Mouse (Mus musculus) lung, embryonic 15.5 days (tissue): ENCODE measurements at regions not wholly inside any gene's neighbourhood (a gene's known extent, or its start where the extent isn't known, plus 50 kb on each side); places are given as distances from the start of the nearest gene placed in this dataset.

Experiments
- ATAC-seq: fragments of 200-750 bp; cut with Nextera tagmentation; 2 replicates; pipeline ENCODE4 v1.8.0; 2017; ENCODE audit warnings: moderate number of reproducible peaks, borderline replicate concordance; ENCODE audit not compliant: low FRiP score, low TSS enrichment; ENCODE audit errors: extremely low read depth
- H3K27ac ChIP-seq: fragments of 300-500 bp; sonication (generic); 2 replicates; pipeline ENCODE4 v1.5.1; 2015; ENCODE audit warnings: moderate library complexity, mild to moderate bottlenecking, inconsistent platforms
- H3K27me3 ChIP-seq: fragments of 300-500 bp; sonication (generic); 2 replicates; pipeline ENCODE4 v1.6.1; 2015; ENCODE audit warnings: inconsistent platforms
- H3K36me3 ChIP-seq: fragments of 300-500 bp; sonication (generic); 2 replicates; pipeline ENCODE4 v1.6.1; 2015; ENCODE audit warnings: inconsistent platforms
- H3K4me1 ChIP-seq: fragments of 300-500 bp; sonication (generic); 2 replicates; pipeline ENCODE4 v1.6.1; 2015; ENCODE audit warnings: inconsistent platforms
- H3K4me2 ChIP-seq: fragments of 300-500 bp; sonication (generic); 2 replicates; pipeline ENCODE4 v1.6.1; 2015; ENCODE audit warnings: inconsistent platforms, mild to moderate bottlenecking, moderate library complexity
- H3K4me3 ChIP-seq: fragments of 300-500 bp; sonication (generic); 2 replicates; pipeline ENCODE4 v1.5.1; 2015; ENCODE audit warnings: mild to moderate bottlenecking, inconsistent platforms
- H3K9ac ChIP-seq: fragments of 300-500 bp; sonication (generic); 2 replicates; pipeline ENCODE4 v1.6.1; 2015; ENCODE audit warnings: inconsistent platforms
- H3K9me3 ChIP-seq: fragments of 300-500 bp; sonication (generic); 2 replicates; pipeline ENCODE4 v1.6.1; 2016; ENCODE audit warnings: inconsistent platforms
- WGBS: fragments of 180-500 bp; shearing (Covaris S2); methylation state at CpG from one replicate; pipeline ENCODE4 v1.1.7; 2015; 5-methylcytosine and 5-hydroxymethylcytosine counted together

- Histone ChIP-seq H3K27me3 (no peaks in the 10 kb centered on the region), H3K4me1 (no peaks in the 10 kb centered on the region), H3K4me2 (no peak overlapping the region), H3K9ac (no peak overlapping the region), H3K27ac (no peak overlapping the region), H3K4me3 (no peak overlapping the region), H3K36me3 (no peaks in the 10 kb centered on the region), H3K9me3 (no peaks in the 10 kb centered on the region)
- 67% methylated on average over 1 of the region's 1 CpGs for WGBS
- ATAC-seq: no peak
These were observed 402.0 kb upstream of the Marcks start for GRCm38 (mm10) chr10:37540703-37541102.

GRCm38 (mm10) chr10:37505966-37506615 is 367.4 kb upstream of the Marcks start:
- Histone ChIP-seq H3K9me3 (no peaks in the 10 kb centered on the region), H3K4me1 (no peaks in the 10 kb centered on the region), H3K9ac (no peak overlapping the region), H3K36me3 (no peaks in the 10 kb centered on the region), H3K27me3 (no peaks in the 10 kb centered on the region), H3K27ac (no peak overlapping the region), H3K4me2 (no peak overlapping the region), H3K4me3 (no peak overlapping the region)
- ATAC-seq: no peak
- WGBS: 86% methylated on average over 3 of the region's 3 CpGs

- no peak overlapping the region for H3K27ac ChIP-seq
- H3K4me1 ChIP-seq: no peaks in the 10 kb centered on the region
- no peaks in the 10 kb centered on the region for H3K9me3 ChIP-seq
- H3K36me3 ChIP-seq: no peaks in the 10 kb centered on the region
- H3K27me3 ChIP-seq: no peaks in the 10 kb centered on the region
- ATAC-seq: no peak
- no peak overlapping the region for H3K9ac ChIP-seq
- no peak overlapping the region for H3K4me2 ChIP-seq
- 42% methylated on average over 2 of the region's 2 CpGs for WGBS
- H3K4me3 ChIP-seq: no peak overlapping the region
These were observed 365.7 kb upstream of the Marcks start for GRCm38 (mm10) chr10:37504468-37504867.

- Histone ChIP-seq H3K4me1 (no peaks in the 10 kb centered on the region), H3K9ac (no peak overlapping the region), H3K4me3 (no peak overlapping the region), H3K4me2 (no peak overlapping the region), H3K9me3 (no peaks in the 10 kb centered on the region), H3K36me3 (no peaks in the 10 kb centered on the region), H3K27me3 (no peaks in the 10 kb centered on the region), H3K27ac (no peak overlapping the region)
- ATAC-seq: no peak
These were observed 363.8 kb upstream of the Marcks start for GRCm38 (mm10) chr10:37502505-37502904.

- Histone ChIP-seq H3K4me3 (no peak overlapping the region), H3K27me3 (no peaks in the 10 kb centered on the region), H3K27ac (no peak overlapping the region), H3K36me3 (no peaks in the 10 kb centered on the region), H3K4me2 (no peak overlapping the region), H3K9ac (no peak overlapping the region), H3K9me3 (no peaks in the 10 kb centered on the region), H3K4me1 (no peaks in the 10 kb centered on the region)
- no peak for ATAC-seq
- WGBS: 92% methylated on average over 2 of the region's 2 CpGs
These were observed 362.3 kb upstream of the Marcks start for GRCm38 (mm10) chr10:37501043-37501442.

- Histone ChIP-seq H3K9ac (no peak overlapping the region), H3K9me3 (no peaks in the 10 kb centered on the region), H3K27me3 (no peaks in the 10 kb centered on the region), H3K4me3 (no peak overlapping the region), H3K4me1 (no peaks in the 10 kb centered on the region), H3K36me3 (no peaks in the 10 kb centered on the region), H3K4me2 (no peak overlapping the region), H3K27ac (no peak overlapping the region)
- no peak for ATAC-seq
- 88% methylated on average over 1 of the region's 1 CpGs for WGBS
These were observed 356.7 kb upstream of the Marcks start for GRCm38 (mm10) chr10:37495467-37495866.

- no peaks in the 10 kb centered on the region for H3K36me3 ChIP-seq
- H3K4me3 ChIP-seq: no peak overlapping the region
- ATAC-seq: no peak
- H3K9ac ChIP-seq: no peak overlapping the region
- H3K4me2 ChIP-seq: no peak overlapping the region
- no peaks in the 10 kb centered on the region for H3K4me1 ChIP-seq
- no peaks in the 10 kb centered on the region for H3K9me3 ChIP-seq
- H3K27me3 ChIP-seq: no peaks in the 10 kb centered on the region
- WGBS: 57% methylated on average over 3 of the region's 3 CpGs
- no peak overlapping the region for H3K27ac ChIP-seq
These were observed 355.9 kb upstream of the Marcks start for GRCm38 (mm10) chr10:37494552-37495166.

GRCm38 (mm10) chr10:37494098-37494497 is 355.4 kb upstream of the Marcks start:
- Histone ChIP-seq H3K36me3 (no peaks in the 10 kb centered on the region), H3K4me2 (no peak overlapping the region), H3K4me3 (no peak overlapping the region), H3K27ac (no peak overlapping the region), H3K4me1 (no peaks in the 10 kb centered on the region), H3K9ac (no peak overlapping the region), H3K9me3 (no peaks in the 10 kb centered on the region), H3K27me3 (no peaks in the 10 kb centered on the region)
- no peak for ATAC-seq
- 52% methylated on average over 2 of the region's 2 CpGs for WGBS

GRCm38 (mm10) chr10:37484311-37485023 is 345.7 kb upstream of the Marcks start:
- H3K36me3 ChIP-seq: no peaks in the 10 kb centered on the region
- ATAC-seq: peak; percentile 39; the same call in 1 of the 2 replicates
- no peaks in the 10 kb centered on the region for H3K9me3 ChIP-seq
- H3K9ac ChIP-seq: no peak overlapping the region
- H3K4me3 ChIP-seq: no peak overlapping the region
- H3K27me3 ChIP-seq: no peaks in the 10 kb centered on the region
- 39% methylated on average over 6 of the region's 6 CpGs for WGBS
- H3K4me2 ChIP-seq: no peak overlapping the region
- H3K4me1 ChIP-seq: peaks cover 6% of the 10 kb centered on the region; the same call in 1 of the 2 replicates
- 0 out of 2 replicates have a peak overlapping the region, but pooled peaks have one; percentile 35 for H3K27ac ChIP-seq

GRCm38 (mm10) chr10:37483521-37483920 is 344.8 kb upstream of the Marcks start:
- WGBS: 33% methylated on average over 4 of the region's 4 CpGs
- no peaks in the 10 kb centered on the region for H3K9me3 ChIP-seq
- no peak overlapping the region for H3K27ac ChIP-seq
- H3K4me2 ChIP-seq: no peak overlapping the region
- H3K9ac ChIP-seq: no peak overlapping the region
- H3K4me1 ChIP-seq: peaks cover 6% of the 10 kb centered on the region; the same call in 1 of the 2 replicates
- no peak for ATAC-seq
- no peaks in the 10 kb centered on the region for H3K27me3 ChIP-seq
- H3K4me3 ChIP-seq: no peak overlapping the region
- H3K36me3 ChIP-seq: no peaks in the 10 kb centered on the region

- 34% methylated on average over 1 of the region's 1 CpGs for WGBS
- ATAC-seq: no peak
These were observed 343.2 kb upstream of the Marcks start for GRCm38 (mm10) chr10:37481879-37482278.

GRCm38 (mm10) chr10:37480331-37480730 is 341.6 kb upstream of the Marcks start:
- H3K9me3 ChIP-seq: no peaks in the 10 kb centered on the region
- no peaks in the 10 kb centered on the region for H3K36me3 ChIP-seq
- no peak for ATAC-seq
- no peak overlapping the region for H3K4me3 ChIP-seq
- no peak overlapping the region for H3K27ac ChIP-seq
- H3K27me3 ChIP-seq: no peaks in the 10 kb centered on the region
- no peak overlapping the region for H3K9ac ChIP-seq
- H3K4me2 ChIP-seq: no peak overlapping the region
- H3K4me1 ChIP-seq: peaks cover 6% of the 10 kb centered on the region; the same call in 1 of the 2 replicates
- WGBS: 40% methylated on average over 1 of the region's 1 CpGs

More at GRCm38 (mm10) chr10:37481879-37482278, 343.2 kb upstream of the Marcks start:
- H3K4me3 ChIP-seq: no peak overlapping the region
- no peak overlapping the region for H3K27ac ChIP-seq
- peaks cover 6% of the 10 kb centered on the region; the same call in 1 of the 2 replicates for H3K4me1 ChIP-seq
- no peaks in the 10 kb centered on the region for H3K27me3 ChIP-seq
- no peaks in the 10 kb centered on the region for H3K36me3 ChIP-seq
- no peaks in the 10 kb centered on the region for H3K9me3 ChIP-seq
- no peak overlapping the region for H3K9ac ChIP-seq
- H3K4me2 ChIP-seq: no peak overlapping the region
